Mouse (Mus musculus) left cerebral cortex, adult 8-10 months (tissue): ENCODE data around the gene Cdc42ep4. TPM values are rescaled to one million over a fixed set of nuclear protein-coding genes. Genes with fewer than 3 reads are reported as not detected.

Source experiments
- DNase-seq, 2 experiments: peaks; one replicate each; pipeline ENCODE4 v3.0.0; 2022; ENCODE audit warnings: low spot score in 2 of 2
- total RNA-seq, 4 experiments: library from RNA; stranded (reverse); gene quantifications; 2 replicates each; pipeline ENCODE4 v1.2.4; 2022

Cdc42ep4 gene
- total RNA-seq, 4 experiments from 2014 or later = 30.5 to 32.6 (median 31.8) TPM

DNA sequence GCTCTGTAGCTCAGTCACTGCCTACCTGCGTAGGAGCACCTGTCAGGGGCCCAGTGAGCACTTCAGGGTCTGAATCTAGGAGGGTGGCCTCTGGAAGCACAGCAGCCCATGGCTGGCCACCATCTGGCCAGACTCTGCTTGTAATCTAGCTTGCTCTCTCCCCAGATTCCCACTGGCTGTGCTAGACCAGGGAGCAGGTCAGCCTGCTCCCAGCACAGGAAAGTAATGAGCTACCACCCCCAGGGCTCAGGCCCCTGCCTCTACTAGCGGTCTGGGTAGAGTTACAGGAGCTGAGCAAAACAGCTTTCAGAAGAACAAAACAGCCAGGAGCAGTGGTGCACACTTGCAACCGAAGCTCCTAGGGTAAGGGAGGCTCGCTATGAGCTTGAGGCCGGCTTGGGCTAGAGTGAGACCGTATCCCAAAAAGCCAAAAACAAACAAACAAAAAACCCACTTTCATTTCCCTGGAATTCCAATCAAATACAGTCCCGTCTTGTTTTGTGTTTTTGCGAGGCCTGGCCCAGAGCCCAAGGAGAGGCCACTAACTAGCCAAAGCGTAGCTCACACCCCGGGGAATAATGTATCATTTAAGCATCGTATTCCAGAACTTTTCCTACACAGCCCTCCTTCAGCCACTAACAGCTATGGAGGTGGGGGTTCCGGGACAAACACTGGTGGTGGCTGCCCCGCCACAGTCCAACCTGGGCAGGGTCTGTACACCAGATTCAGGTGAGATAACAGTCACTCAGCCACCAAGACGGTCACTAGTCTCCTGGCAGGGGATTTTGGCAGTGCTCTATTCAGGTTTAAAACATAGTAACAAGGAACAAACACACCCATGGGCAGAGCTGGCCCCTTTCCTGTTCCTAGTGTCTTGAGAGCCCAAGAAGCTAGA lies 24.4 kb downstream of the Cdc42ep4 start:
- no peak for DNase-seq

DNA sequence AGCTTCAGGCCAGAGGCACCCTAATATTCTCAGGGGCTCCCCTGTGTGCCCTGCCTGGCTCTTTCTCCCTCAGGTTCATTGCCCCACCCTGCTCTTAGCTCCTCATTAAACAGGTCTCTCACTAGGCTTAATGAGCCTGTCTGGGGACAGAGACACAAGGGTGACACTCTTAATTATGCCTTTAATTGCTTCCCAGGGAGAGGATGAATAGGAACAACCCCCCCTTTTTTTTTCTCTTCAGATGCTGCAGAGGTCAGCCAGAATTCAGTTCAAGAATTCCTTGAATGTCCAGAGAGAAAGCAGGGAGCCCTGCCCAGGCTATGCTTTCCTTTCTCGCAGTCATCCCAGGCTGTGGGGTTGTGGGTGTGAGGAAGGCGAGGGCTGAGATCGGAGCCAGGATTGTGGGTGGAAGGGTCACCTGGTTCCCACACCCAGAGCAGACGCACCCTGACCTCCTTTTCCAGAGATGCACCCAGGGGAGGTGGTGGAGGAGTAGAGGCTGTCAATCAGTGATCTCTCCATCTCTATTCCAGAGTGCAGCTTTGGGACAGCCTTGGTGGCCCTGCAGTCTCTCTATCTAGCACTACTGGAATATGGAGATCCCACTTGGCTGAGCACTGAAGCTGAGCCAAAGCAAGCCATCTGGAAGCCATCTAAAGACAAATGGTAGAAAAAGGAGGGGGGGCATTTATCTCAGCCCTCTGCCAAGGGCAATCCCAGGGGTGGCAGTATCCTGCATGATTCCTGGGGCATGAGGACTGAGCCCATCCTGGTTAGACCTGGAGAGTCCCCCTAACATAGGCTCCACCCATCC lies 26.2 kb downstream of the Cdc42ep4 start:
- no peak for DNase-seq

DNA sequence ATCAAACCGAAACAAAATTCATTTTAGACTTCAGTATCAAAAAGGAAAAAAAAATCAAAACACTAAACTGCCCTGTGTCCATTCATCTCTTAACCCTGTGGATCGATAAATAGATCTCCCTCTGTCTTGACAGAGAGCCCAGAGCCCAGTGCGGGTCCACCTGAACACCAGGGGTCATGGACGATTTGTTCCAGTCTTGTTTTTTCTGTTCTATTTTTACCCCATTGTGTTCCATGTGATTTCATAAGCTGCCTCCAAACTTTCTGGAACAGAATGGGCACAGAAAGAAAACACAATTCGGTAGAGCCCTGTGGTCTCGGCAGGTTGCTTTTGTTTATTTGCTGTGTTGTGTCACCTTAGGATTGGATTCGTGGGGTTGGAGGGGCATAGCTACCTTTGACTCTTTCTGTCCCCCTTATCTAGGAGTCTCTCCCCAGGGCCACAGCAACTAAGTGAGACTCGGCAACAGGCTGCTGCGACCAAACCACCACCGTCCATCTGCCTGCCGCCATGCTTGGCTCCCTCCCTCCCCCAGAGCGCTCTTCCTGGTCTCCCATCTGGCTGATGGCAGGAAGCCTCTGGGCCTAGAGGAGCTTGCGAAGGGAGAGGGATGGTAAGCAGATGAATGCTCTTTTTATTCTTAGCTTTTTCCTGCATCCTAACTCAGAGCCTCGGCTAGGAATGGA lies 29.1 kb downstream of the Cdc42ep4 start:
- DNase-seq = no peak

- no peak for DNase-seq
Observed at GRCm38 (mm10) chr11:113717767-113718424, 33.8 kb downstream of the Cdc42ep4 start.

DNA sequence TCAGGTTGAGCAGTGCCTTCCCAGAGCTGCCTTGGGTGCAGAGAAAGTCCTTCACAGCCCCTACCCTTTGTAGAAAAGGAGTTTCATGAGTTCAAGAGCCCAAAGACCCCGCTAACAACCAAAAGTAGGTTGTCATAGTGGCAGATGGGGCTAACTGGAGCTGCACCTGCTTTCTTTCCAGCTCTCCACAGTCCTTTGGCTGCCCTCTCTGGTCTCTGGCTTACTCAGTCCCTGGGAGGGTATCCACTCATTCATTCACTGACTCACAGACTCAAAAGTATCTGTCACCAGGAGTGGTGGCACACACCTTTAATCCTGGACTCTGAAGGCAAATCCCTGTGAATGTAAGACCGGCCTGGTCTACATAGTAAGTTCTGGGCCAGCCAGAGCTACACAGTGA lies 35.5 kb downstream of the Cdc42ep4 start:
- no peak for DNase-seq

GRCm38 (mm10) chr11:113715078-113715674 lies 36.5 kb downstream of the Cdc42ep4 start:
- DNase-seq = no peak

GRCm38 (mm10) chr11:113711061-113711460 lies 40.6 kb downstream of the Cdc42ep4 start:
- DNase-seq = no peak

DNA sequence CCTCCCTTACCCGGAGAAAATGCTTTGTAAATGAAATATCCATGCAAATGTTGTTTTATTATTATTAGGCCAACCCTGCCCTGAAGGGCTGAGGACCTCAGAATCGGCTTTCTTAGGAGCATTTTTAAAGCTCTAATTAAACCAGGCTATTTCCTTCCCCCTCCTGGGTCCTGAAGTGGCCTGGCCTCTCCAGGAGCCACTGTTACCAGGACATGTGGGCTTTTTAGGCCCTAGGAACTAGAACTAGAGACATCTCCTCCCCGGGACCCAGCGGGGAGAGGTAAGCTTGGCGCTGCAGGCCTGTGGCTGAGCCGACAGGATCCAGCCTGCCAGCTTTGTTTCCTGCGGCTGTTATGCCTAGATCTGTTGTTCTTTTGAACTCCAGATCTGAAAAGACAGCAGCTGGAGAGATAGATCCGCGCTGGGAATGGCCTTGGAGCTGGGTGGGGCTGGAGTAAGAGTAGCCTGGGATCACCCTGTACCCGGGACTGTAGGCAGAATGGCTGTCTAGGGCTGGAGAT lies 41.4 kb downstream of the Cdc42ep4 start:
- no peak for DNase-seq

GRCm38 (mm10) chr11:113709731-113710256 lies 41.9 kb downstream of the Cdc42ep4 start, which contains the start of gene Cpsf4l:
Cpsf4l (minus strand) TSS chr11:113710017.
- no peak for DNase-seq

DNA sequence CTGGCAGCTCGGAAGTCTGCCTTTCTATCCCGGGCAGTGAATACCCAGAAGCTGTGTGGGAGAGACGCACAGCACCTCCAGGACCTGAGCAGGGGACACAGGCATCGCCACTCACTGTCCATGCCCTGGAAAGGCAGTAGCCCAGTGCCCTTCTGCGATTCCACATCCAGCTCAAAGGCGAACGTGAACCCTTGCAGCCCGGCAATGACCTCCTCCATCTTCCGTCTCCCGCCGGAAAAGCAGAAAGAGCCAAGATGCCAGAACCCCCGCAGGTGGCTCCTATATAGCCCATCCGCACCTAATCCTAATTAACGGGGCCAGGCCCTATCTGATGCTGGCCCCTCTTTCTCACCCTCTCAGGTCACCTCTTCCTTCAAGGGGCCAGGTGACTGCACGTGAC lies 42.4 kb downstream of the Cdc42ep4 start:
- no peak for DNase-seq

DNA sequence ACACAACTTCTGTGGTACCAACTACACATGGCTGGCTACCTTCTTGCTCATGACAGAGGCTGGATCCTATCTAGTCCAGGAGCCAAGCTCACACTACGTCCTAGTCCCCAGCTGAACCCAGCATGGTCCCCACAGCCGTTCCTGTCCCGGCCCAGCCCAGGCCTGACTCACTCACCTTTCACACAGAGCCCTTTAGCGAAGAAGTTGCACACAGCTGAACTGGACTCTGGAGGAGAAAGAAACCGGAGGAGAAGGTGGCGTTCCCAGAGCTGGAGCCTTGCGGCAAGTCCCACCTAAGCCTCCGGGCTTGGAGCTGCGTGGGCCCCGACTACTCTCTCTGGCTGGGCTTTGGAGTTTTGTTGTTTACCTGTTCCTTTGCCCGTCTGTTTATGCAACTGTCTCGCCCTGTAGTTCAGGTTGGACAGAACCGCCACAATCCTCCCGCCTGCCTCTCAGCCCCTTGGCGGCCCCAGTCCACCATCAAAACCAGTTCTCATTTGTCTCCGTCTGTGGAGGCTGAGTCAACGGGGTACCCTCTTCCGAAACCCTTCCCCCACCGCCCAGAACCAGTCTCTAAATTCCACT lies 43.0 kb downstream of the Cdc42ep4 start:
- DNase-seq = no peak

GRCm38 (mm10) chr11:113705966-113706652 lies 45.6 kb downstream of the Cdc42ep4 start:
- no peak for DNase-seq

DNA sequence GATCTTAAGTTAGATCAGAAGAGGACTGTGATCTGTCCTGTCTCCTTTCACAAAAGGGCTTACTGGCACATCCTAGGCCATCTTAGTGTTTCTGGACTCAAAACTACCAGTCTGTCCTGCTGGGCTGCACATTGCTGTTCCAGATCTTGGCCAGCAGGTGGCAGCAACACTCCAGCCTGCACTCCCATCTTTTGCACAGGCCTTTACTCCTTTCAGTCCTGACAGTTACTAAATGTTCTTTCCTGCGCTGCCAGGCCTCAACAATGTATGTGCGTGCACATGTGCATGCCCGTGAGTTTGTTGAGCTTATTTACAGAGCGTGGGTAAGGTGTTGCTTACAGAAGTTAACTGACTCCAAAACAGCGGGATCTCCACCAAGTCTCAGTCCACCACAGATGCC lies 47.9 kb downstream of the Cdc42ep4 start:
- DNase-seq = peak; percentile 47 to 71

- DNase-seq = no peak
Observed at GRCm38 (mm10) chr11:113699643-113700042, 52.0 kb downstream of the Cdc42ep4 start.

GRCm38 (mm10) chr11:113698013-113698545 lies 53.6 kb downstream of the Cdc42ep4 start:
- DNase-seq = no peak

DNA sequence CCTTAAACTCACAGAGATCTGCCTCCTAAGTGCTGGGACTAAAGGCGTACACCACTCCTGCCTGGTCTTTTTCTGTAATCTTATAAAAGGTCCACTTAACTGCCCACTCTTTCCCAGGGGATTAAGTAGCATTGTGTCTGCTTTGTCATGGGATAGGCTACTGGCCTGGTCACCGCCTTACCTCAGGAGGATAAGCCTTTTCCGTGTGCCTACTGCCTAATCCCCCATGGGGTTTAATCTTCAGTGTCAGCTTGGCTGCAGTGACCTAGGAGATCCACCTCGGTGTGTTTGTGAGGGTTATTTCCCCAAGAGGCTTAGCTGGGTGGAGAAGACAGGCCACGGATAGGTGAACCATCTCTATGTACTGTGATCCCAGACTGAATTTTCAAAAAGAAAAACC lies 54.1 kb downstream of the Cdc42ep4 start:
- no peak for DNase-seq

GRCm38 (mm10) chr11:113691851-113692250 lies 59.8 kb downstream of the Cdc42ep4 start:
- no peak for DNase-seq

- no peak for DNase-seq
Observed at GRCm38 (mm10) chr11:113691318-113691717, 60.4 kb downstream of the Cdc42ep4 start.

GRCm38 (mm10) chr11:113690506-113690905 lies 61.2 kb downstream of the Cdc42ep4 start:
- DNase-seq = peak in 1 of 2 experiments; percentile 36
